ENCODE assay signal across 8 mouse cellular contexts in genomic region chr8:46559428-46559827, GRCm38 (mm10). TPM values are rescaled to one million over a fixed set of nuclear protein-coding genes. Genes with fewer than 3 reads are reported as not detected.
A peak's percentile ranks its signal among the peaks of the same experiment; 100 is the strongest.
DNase-seq lines count a peak whose midpoint lies in the region; ATAC-seq and TF ChIP-seq lines count a peak whose summit lies in the region.

No protein-coding gene starts in this region.

- H3K9ac ChIP-seq in lung, embryonic 14.5 days, result no peak overlapping the region
- H3K9ac ChIP-seq in midbrain, embryonic 13.5 days (replicated peaks), result no peak overlapping the region

- no peak overlapping the region for H3K4me2 ChIP-seq in lung, embryonic 14.5 days
- H3K4me2 ChIP-seq in midbrain, embryonic 13.5 days (replicated peaks), result no peak overlapping the region

- H3K9me3 ChIP-seq in lung, embryonic 14.5 days (ENCODE audit: low read depth, low read length), result no peaks in the 10 kb centered on the region
- no peaks in the 10 kb centered on the region for H3K9me3 ChIP-seq in midbrain, embryonic 13.5 days

- peak; percentile 84 for DNase-seq in cerebellum, postnatal 10 days
- no peak for DNase-seq in cerebellum, adult 9-10 months
- DNase-seq in left cerebral cortex, postnatal 4 days, result peak; percentile 61
- no peak for DNase-seq in left cerebral cortex, adult 8-10 months (ENCODE audit: low spot score in 2 of 2)
- peak; percentile 64 to 73 for DNase-seq in adrenal gland, postnatal 36 days
- peak; percentile 73 for DNase-seq in lung, embryonic 14.5 days
- no peak for DNase-seq in heart, adult 11 months

- TF ChIP-seq CTCF in lung, embryonic 14.5 days (IDR thresholded peaks at IDR 0.05; ENCODE audit: low read depth), result peak; percentile 59

- no peak for ATAC-seq in lung, embryonic 14.5 days (ENCODE audit: insufficient read depth)
- no peak for ATAC-seq in midbrain, embryonic 13.5 days

- no peak overlapping the region for H3K4me3 ChIP-seq in lung, embryonic 14.5 days (ENCODE audit: low read depth, low read length)
- no peak overlapping the region for H3K4me3 ChIP-seq in midbrain, embryonic 13.5 days (replicated peaks)

- H3K36me3 ChIP-seq in lung, embryonic 14.5 days (ENCODE audit: insufficient read depth), result peaks cover 44% of the 10 kb centered on the region
- peaks cover 17% of the 10 kb centered on the region for H3K36me3 ChIP-seq in midbrain, embryonic 13.5 days

- H3K27me3 ChIP-seq in lung, embryonic 14.5 days (ENCODE audit: insufficient read depth, low read length), result no peaks in the 10 kb centered on the region
- no peaks in the 10 kb centered on the region for H3K27me3 ChIP-seq in midbrain, embryonic 13.5 days

- H3K4me1 ChIP-seq in lung, embryonic 14.5 days (ENCODE audit: insufficient read depth), result no peaks in the 10 kb centered on the region
- no peaks in the 10 kb centered on the region for H3K4me1 ChIP-seq in midbrain, embryonic 13.5 days (replicated peaks)

- WGBS in lung, embryonic 14.5 days, result 68% methylated on average over 6 of the region's 6 CpGs
- 82% methylated on average over 6 of the region's 6 CpGs for WGBS in midbrain, embryonic 13.5 days

- intact Hi-C loops in left cerebral cortex, postnatal 4 days (cut with DNase I), result no loop called here

- no peak overlapping the region for H3K27ac ChIP-seq in lung, embryonic 14.5 days (ENCODE audit: low read depth)
- H3K27ac ChIP-seq in midbrain, embryonic 13.5 days, result no peak overlapping the region

RNA-seq across cellular contexts. Expression of gene Cenpu, which starts 7.6 kb away (rescaled TPM):
- 1 to 10 TPM; 4.6 to 5.8 TPM for total RNA-seq in left cerebral cortex, postnatal 4 days (2021)
- total RNA-seq in left cerebral cortex, adult 8-10 months (2022), result 1 to 10 TPM; 2.1 to 5.7 (median 3.1) TPM
- 1 to 10 TPM; 1.8 to 3.1 TPM for total RNA-seq in adrenal gland, postnatal 36 days (2021)
- 24.5 and 25.6 TPM in 2 replicates for polyA plus RNA-seq in lung, embryonic 14.5 days (2014; fragmentation: Nextera tagmentation; extraction: Ambion mirVana)
- 13.6 and 13.8 TPM in 2 replicates for polyA plus RNA-seq in midbrain, embryonic 13.5 days (2015; fragmentation: Nextera tagmentation; extraction: Ambion mirVana)

RNA-seq across cellular contexts. Expression of gene Primpol, which starts 57.6 kb away (rescaled TPM):
- 1 to 10 TPM; 7.6 to 8.2 TPM for total RNA-seq in left cerebral cortex, postnatal 4 days (2021)
- total RNA-seq in left cerebral cortex, adult 8-10 months (2022), result 1 to 10 TPM; 4.5 to 6.3 (median 5.2) TPM
- 10 to 100 TPM; 11.0 to 13.3 TPM for total RNA-seq in adrenal gland, postnatal 36 days (2021)
- 11.2 and 11.4 TPM in 2 replicates for polyA plus RNA-seq in lung, embryonic 14.5 days (2014; fragmentation: Nextera tagmentation; extraction: Ambion mirVana)
- 9.2 and 9.3 TPM in 2 replicates for polyA plus RNA-seq in midbrain, embryonic 13.5 days (2015; fragmentation: Nextera tagmentation; extraction: Ambion mirVana)

RNA-seq across cellular contexts. Expression of gene Casp3, which starts 57.7 kb away (rescaled TPM):
- 100 to 1,000 TPM; 215 to 241 TPM for total RNA-seq in left cerebral cortex, postnatal 4 days (2021)
- 10 to 100 TPM; 12.0 to 15.0 (median 13.5) TPM for total RNA-seq in left cerebral cortex, adult 8-10 months (2022)
- 10 to 100 TPM; 17.3 to 22.4 TPM for total RNA-seq in adrenal gland, postnatal 36 days (2021)
- polyA plus RNA-seq in lung, embryonic 14.5 days (2014; fragmentation: Nextera tagmentation; extraction: Ambion mirVana), result 84.1 and 86.7 TPM in 2 replicates
- polyA plus RNA-seq in midbrain, embryonic 13.5 days (2015; fragmentation: Nextera tagmentation; extraction: Ambion mirVana), result 204 and 216 TPM in 2 replicates

Comparison
In these comparisons a context has a peak if more than half of its experiments do, and no peak if none do; other contexts are left out.
1. DNase-seq: peak in cerebellum, postnatal 10 days (2 of 2), left cerebral cortex, postnatal 4 days (single experiment), adrenal gland, postnatal 36 days (2 of 2) and lung, embryonic 14.5 days (single experiment); none in cerebellum, adult 9-10 months (single experiment), left cerebral cortex, adult 8-10 months (0 of 2) and heart, adult 11 months (single experiment).
2. RNA of gene Casp3, which starts 57.7 kb away (total RNA-seq): 215 to 241 TPM in left cerebral cortex, postnatal 4 days; 17.3 to 22.4 TPM in adrenal gland, postnatal 36 days and 12.0 to 15.0 TPM in left cerebral cortex, adult 8-10 months; every median in the first group is over 4 times any median in the second.